Mouse (Mus musculus) lung, postnatal 0 days (tissue): ENCODE measurements around the gene Chst8.

Experiments
- CTCF ChIP-seq: IDR thresholded peaks from 2 replicates; pipeline ENCODE4 v1.5.1; 2016; ENCODE audit warnings: antibody characterized with exemption, mild to moderate bottlenecking
- EP300 ChIP-seq: IDR thresholded peaks from 2 replicates; pipeline ENCODE4 v1.6.1; 2016; ENCODE audit warnings: antibody characterized with exemption, mild to moderate bottlenecking, control low read depth

GRCm38 (mm10) chr7:34790459-34790858, 22.1 kb downstream of the Chst8 start:
- peak; percentile 20 for TF ChIP-seq CTCF
- no peak for TF ChIP-seq EP300
